Mouse (Mus musculus) megakaryocyte, adult 5-6 weeks (primary cell): Measurements from ENCODE around the gene Phrf1. TPM values are rescaled to one million over a fixed set of nuclear protein-coding genes. Genes with fewer than 3 reads are reported as not detected.
A peak's percentile ranks its signal among the peaks of the same experiment; 100 is the strongest.

ENCODE experiments used
- ATAC-seq: 2 replicates; pipeline ENCODE4 v1.8.0; 2016; ENCODE audit warnings: mild to moderate bottlenecking, inconsistent platforms; ENCODE audit not compliant: poor library complexity, severe bottlenecking
- total RNA-seq, 2 experiments: library from RNA; stranded (forward) in 1 of 2; stranded (reverse) in 1 of 2; fragments of 153-499, 151-499 nt in 1 of 2; fragments of 221-1000, 200-1000 nt in 1 of 2; gene quantifications; 2 replicates each; pipeline versions ENCODE4 v1.2.3 to v1.2.4; 2015 to 2017

Phrf1 gene
- total RNA-seq, 2 experiments from 2014 or later, result 42.8 to 48.7 TPM

- no peak for ATAC-seq
Measured at GRCm38 (mm10) chr7:141288042-141288441, 59.5 kb downstream of the Phrf1 start.

GRCm38 (mm10) chr7:141291921-141292582 is 63.5 kb downstream of the Phrf1 start, which contains the start of gene Drd4:
TSS of gene Drd4 (plus strand) at chr7:141292006.
- no peak for ATAC-seq

- no peak for ATAC-seq
Measured at GRCm38 (mm10) chr7:141292583-141293388, 64.2 kb downstream of the Phrf1 start.

GRCm38 (mm10) chr7:141293852-141294471 is 65.4 kb downstream of the Phrf1 start:
- peak; percentile 59 for ATAC-seq

GRCm38 (mm10) chr7:141294479-141294878 is 65.9 kb downstream of the Phrf1 start:
- peak; percentile 30 for ATAC-seq

GRCm38 (mm10) chr7:141297926-141298650 is 69.5 kb downstream of the Phrf1 start:
- ATAC-seq, result no peak

- no peak for ATAC-seq
Measured at GRCm38 (mm10) chr7:141299175-141299574, 70.6 kb downstream of the Phrf1 start.

GRCm38 (mm10) chr7:141301386-141301785 is 72.8 kb downstream of the Phrf1 start:
- no peak for ATAC-seq

- peak; percentile 72 for ATAC-seq
Measured at GRCm38 (mm10) chr7:141302702-141303268, 74.2 kb downstream of the Phrf1 start.

GRCm38 (mm10) chr7:141304537-141304936 is 76.0 kb downstream of the Phrf1 start:
- ATAC-seq, result no peak

Other genes with a start within 250 kb of the Phrf1 start
Only the 30 nearest of the 31 such genes appear.
- gene Ifitm3, start 218.0 kb upstream of the Phrf1 start, total RNA-seq (2015), result 2,002 and 2,201 TPM in 2 replicates
- 715 and 839 TPM in 2 replicates for gene Ifitm3, start 218.0 kb upstream of the Phrf1 start, total RNA-seq (2017)
- 1,773 and 2,031 TPM in 2 replicates for gene Ifitm6, start 210.9 kb upstream of the Phrf1 start, total RNA-seq (2015)
- 1,518 and 1,657 TPM in 2 replicates for gene Ifitm6, start 210.9 kb upstream of the Phrf1 start, total RNA-seq (2017)
- not detected in 2 replicates for gene Gm17387, start 199.7 kb upstream of the Phrf1 start, total RNA-seq (2015)
- not detected in 2 replicates for gene Gm17387, start 199.7 kb upstream of the Phrf1 start, total RNA-seq (2017)
- 1.5 and 3.0 TPM in 2 replicates for gene B4galnt4, start 167.7 kb upstream of the Phrf1 start, total RNA-seq (2015)
- 1.7 and 2.5 TPM in 2 replicates for gene B4galnt4, start 167.7 kb upstream of the Phrf1 start, total RNA-seq (2017)
- 6.7 and 9.7 TPM in 2 replicates for gene Pkp3, start 150.6 kb upstream of the Phrf1 start, total RNA-seq (2015)
- gene Pkp3, start 150.6 kb upstream of the Phrf1 start, total RNA-seq (2017), result 3.8 and 6.1 TPM in 2 replicates
- 7.5 and 9.3 TPM in 2 replicates for gene Sigirr, start 128.2 kb upstream of the Phrf1 start, total RNA-seq (2015)
- gene Sigirr, start 128.2 kb upstream of the Phrf1 start, total RNA-seq (2017), result 7.7 and 8.2 TPM in 2 replicates
- gene Ano9, start 111.0 kb upstream of the Phrf1 start, total RNA-seq (2015), result not detected in 2 replicates
- gene Ano9, start 111.0 kb upstream of the Phrf1 start, total RNA-seq (2017), result not detected in 2 replicates
- gene Ptdss2, start 106.4 kb upstream of the Phrf1 start, total RNA-seq (2015), result 7.1 and 10.2 TPM in 2 replicates
- gene Ptdss2, start 106.4 kb upstream of the Phrf1 start, total RNA-seq (2017), result 1.9 and 2.6 TPM in 2 replicates
- gene Rnh1, start 55.9 kb upstream of the Phrf1 start, total RNA-seq (2015), result 70.5 and 86.8 TPM in 2 replicates
- 74.2 and 94.3 TPM in 2 replicates for gene Rnh1, start 55.9 kb upstream of the Phrf1 start, total RNA-seq (2017)
- 29.0 and 40.0 TPM in 2 replicates for gene Hras, start 34.8 kb upstream of the Phrf1 start, total RNA-seq (2015)
- gene Hras, start 34.8 kb upstream of the Phrf1 start, total RNA-seq (2017), result 20.7 and 27.1 TPM in 2 replicates
- gene Lrrc56, start 34.6 kb upstream of the Phrf1 start, total RNA-seq (2015), result 2.1 and 2.2 TPM in 2 replicates
- gene Lrrc56, start 34.6 kb upstream of the Phrf1 start, total RNA-seq (2017), result 1.3 and 4.3 TPM in 2 replicates
- gene Lmntd2, start 14.7 kb upstream of the Phrf1 start, total RNA-seq (2015), result 0.36 TPM in 1 of 2 replicates, not detected in the other
- 0.04 TPM in 1 of 2 replicates, not detected in the other for gene Lmntd2, start 14.7 kb upstream of the Phrf1 start, total RNA-seq (2017)
- gene Rassf7, start 12.9 kb upstream of the Phrf1 start, total RNA-seq (2015), result 3.9 and 4.1 TPM in 2 replicates
- gene Rassf7, start 12.9 kb upstream of the Phrf1 start, total RNA-seq (2017), result 2.2 and 4.1 TPM in 2 replicates
- 42.6 and 50.5 TPM in 2 replicates for gene Irf7, start 37.7 kb downstream of the Phrf1 start, total RNA-seq (2015)
- 60.6 and 65.6 TPM in 2 replicates for gene Irf7, start 37.7 kb downstream of the Phrf1 start, total RNA-seq (2017)
- not detected in 2 replicates for gene Cdhr5, start 48.0 kb downstream of the Phrf1 start, total RNA-seq (2015)
- gene Cdhr5, start 48.0 kb downstream of the Phrf1 start, total RNA-seq (2017), result not detected in 2 replicates
- not detected in 2 replicates for gene Sct, start 50.3 kb downstream of the Phrf1 start, total RNA-seq (2015)
- not detected in 2 replicates for gene Sct, start 50.3 kb downstream of the Phrf1 start, total RNA-seq (2017)
- not detected in 2 replicates for gene Drd4, start 63.2 kb downstream of the Phrf1 start, total RNA-seq (2015)
- gene Drd4, start 63.2 kb downstream of the Phrf1 start, total RNA-seq (2017), result not detected in 2 replicates
- gene Deaf1, start 98.9 kb downstream of the Phrf1 start, total RNA-seq (2015), result 36.1 and 36.5 TPM in 2 replicates
- 11.4 and 14.6 TPM in 2 replicates for gene Deaf1, start 98.9 kb downstream of the Phrf1 start, total RNA-seq (2017)
- gene Tmem80, start 99.0 kb downstream of the Phrf1 start, total RNA-seq (2015), result 11.8 and 12.0 TPM in 2 replicates
- 6.0 and 8.7 TPM in 2 replicates for gene Tmem80, start 99.0 kb downstream of the Phrf1 start, total RNA-seq (2017)
- not detected in 2 replicates for gene Eps8l2, start 110.1 kb downstream of the Phrf1 start, total RNA-seq (2015)
- gene Eps8l2, start 110.1 kb downstream of the Phrf1 start, total RNA-seq (2017), result not detected in 2 replicates
- 197 and 213 TPM in 2 replicates for gene Taldo1, start 163.4 kb downstream of the Phrf1 start, total RNA-seq (2015)
- gene Taldo1, start 163.4 kb downstream of the Phrf1 start, total RNA-seq (2017), result 795 and 884 TPM in 2 replicates
- 22.8 and 26.4 TPM in 2 replicates for gene Gatd1, start 185.4 kb downstream of the Phrf1 start, total RNA-seq (2015)
- gene Gatd1, start 185.4 kb downstream of the Phrf1 start, total RNA-seq (2017), result 12.9 and 13.1 TPM in 2 replicates
- 0.18 TPM in 1 of 2 replicates, not detected in the other for gene Cend1, start 200.7 kb downstream of the Phrf1 start, total RNA-seq (2015)
- not detected in 2 replicates for gene Cend1, start 200.7 kb downstream of the Phrf1 start, total RNA-seq (2017)
- gene Slc25a22, start 209.1 kb downstream of the Phrf1 start, total RNA-seq (2015), result 14.6 and 15.0 TPM in 2 replicates
- 3.2 and 6.4 TPM in 2 replicates for gene Slc25a22, start 209.1 kb downstream of the Phrf1 start, total RNA-seq (2017)
- 7.1 and 8.1 TPM in 2 replicates for gene Pidd1, start 215.2 kb downstream of the Phrf1 start, total RNA-seq (2015)
- 6.1 and 10.5 TPM in 2 replicates for gene Pidd1, start 215.2 kb downstream of the Phrf1 start, total RNA-seq (2017)
- 1,660 and 1,825 TPM in 2 replicates for gene Rplp2, start 218.6 kb downstream of the Phrf1 start, total RNA-seq (2015)
- 1,271 and 1,459 TPM in 2 replicates for gene Rplp2, start 218.6 kb downstream of the Phrf1 start, total RNA-seq (2017)
- gene Pnpla2, start 226.4 kb downstream of the Phrf1 start, total RNA-seq (2015), result 31.2 and 34.5 TPM in 2 replicates
- 9.1 and 12.3 TPM in 2 replicates for gene Pnpla2, start 226.4 kb downstream of the Phrf1 start, total RNA-seq (2017)
- 1.6 and 1.8 TPM in 2 replicates for gene Cracr2b, start 232.3 kb downstream of the Phrf1 start, total RNA-seq (2015)
- gene Cracr2b, start 232.3 kb downstream of the Phrf1 start, total RNA-seq (2017), result 1.5 and 2.0 TPM in 2 replicates
- gene Cd151, start 238.6 kb downstream of the Phrf1 start, total RNA-seq (2015), result 13.3 and 16.8 TPM in 2 replicates
- 21.6 and 26.4 TPM in 2 replicates for gene Cd151, start 238.6 kb downstream of the Phrf1 start, total RNA-seq (2017)
- 16.6 and 24.0 TPM in 2 replicates for gene Polr2l, start 246.3 kb downstream of the Phrf1 start, total RNA-seq (2015)
- gene Polr2l, start 246.3 kb downstream of the Phrf1 start, total RNA-seq (2017), result 17.9 and 27.6 TPM in 2 replicates